Mouse (Mus musculus): ENCODE data around the gene Dnah12.
"Not testable (repeated sequence)": the region's sequence is repeated elsewhere in the genome, so short reads cannot be mapped to it uniquely, and the experiment has no call there.

Gene Dnah12

GRCm38 (mm10) chr14:26881700-26882099 lies 188.6 kb downstream of the Dnah12 start:
- DNase-seq (ENCODE audit: low spot score in 2 of 2), result no peak

GRCm38 (mm10) chr14:26887244-26887643 lies 194.2 kb downstream of the Dnah12 start:
- DNase-seq (ENCODE audit: low spot score in 2 of 2), result no peak

- no peak for DNase-seq (ENCODE audit: low spot score in 2 of 2)
Measured at GRCm38 (mm10) chr14:26890777-26891176, 197.7 kb downstream of the Dnah12 start.

- DNase-seq (ENCODE audit: low spot score in 2 of 2), result no peak
Measured at GRCm38 (mm10) chr14:26894392-26894791, 201.3 kb downstream of the Dnah12 start, which contains the start of gene Asb14. Gene Asb14 (plus strand): TSS chr14:26894557.

- no peak for DNase-seq (ENCODE audit: low spot score in 2 of 2)
Measured at GRCm38 (mm10) chr14:26899490-26899889, 206.4 kb downstream of the Dnah12 start.

GRCm38 (mm10) chr14:26900893-26901292 lies 207.8 kb downstream of the Dnah12 start:
- no peak for DNase-seq (ENCODE audit: low spot score in 2 of 2)

- no peak for DNase-seq (ENCODE audit: low spot score in 2 of 2)
Measured at GRCm38 (mm10) chr14:26907401-26907800, 214.3 kb downstream of the Dnah12 start.

- DNase-seq (ENCODE audit: low spot score in 2 of 2), result not testable (repeated sequence)
Measured at GRCm38 (mm10) chr14:26910461-26910860, 217.4 kb downstream of the Dnah12 start.

GRCm38 (mm10) chr14:26911201-26911600 lies 218.1 kb downstream of the Dnah12 start:
- DNase-seq (ENCODE audit: low spot score in 2 of 2), result no peak

GRCm38 (mm10) chr14:26911826-26912225 lies 218.8 kb downstream of the Dnah12 start:
- no peak for DNase-seq (ENCODE audit: low spot score in 2 of 2)

GRCm38 (mm10) chr14:26913681-26914268 lies 220.7 kb downstream of the Dnah12 start:
- DNase-seq (ENCODE audit: low spot score in 2 of 2), result no peak

GRCm38 (mm10) chr14:26919310-26919709 lies 226.2 kb downstream of the Dnah12 start:
- DNase-seq (ENCODE audit: low spot score in 2 of 2), result no peak

- DNase-seq (ENCODE audit: low spot score in 2 of 2), result no peak
Measured at GRCm38 (mm10) chr14:26923702-26924421, 230.8 kb downstream of the Dnah12 start.

- no peak for DNase-seq (ENCODE audit: low spot score in 2 of 2)
Measured at GRCm38 (mm10) chr14:26934891-26935290, 241.8 kb downstream of the Dnah12 start.

- no peak for DNase-seq (ENCODE audit: low spot score in 2 of 2)
Measured at GRCm38 (mm10) chr14:26935558-26935957, 242.5 kb downstream of the Dnah12 start.
